Mouse (Mus musculus): ENCODE results near the gene Dclk3. TPM values are rescaled to one million over a fixed set of nuclear protein-coding genes. Genes with fewer than 3 reads are reported as not detected.

Gene Dclk3
- polyA plus RNA-seq, 1 experiment from 2014 or later = 6.2 TPM

DNA sequence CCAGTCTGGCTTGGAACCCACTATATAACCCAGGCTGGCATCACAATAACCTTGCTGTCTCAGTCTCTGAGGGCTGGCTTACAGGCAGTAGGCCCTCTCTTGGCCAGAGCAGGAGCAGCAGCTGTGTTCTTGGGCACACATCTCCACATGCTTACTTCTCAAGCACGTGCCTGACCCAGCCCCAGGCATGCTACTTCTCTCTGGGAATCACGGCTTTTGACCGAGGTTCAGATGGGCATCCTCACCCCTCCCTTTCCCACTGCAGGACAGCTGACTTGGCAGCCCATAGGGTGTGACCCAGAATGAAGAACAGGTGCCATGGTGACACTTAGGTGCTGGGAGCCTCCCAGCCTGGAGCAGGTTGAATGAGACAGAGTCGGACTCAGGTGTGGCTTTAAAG lies 52.4 kb downstream of the Dclk3 start:
- no peaks in the 10 kb centered on the region for H3K9me3 ChIP-seq (ENCODE audit: control insufficient read depth, low read length)
- no peak overlapping the region for H3K4me3 ChIP-seq (replicated peaks; ENCODE audit: low read length)
- no peaks in the 10 kb centered on the region for H3K27me3 ChIP-seq (ENCODE audit: control insufficient read depth, insufficient read depth, low read length)
- H3K36me3 ChIP-seq (replicated peaks; ENCODE audit: control insufficient read depth, insufficient read depth) = no peaks in the 10 kb centered on the region
- H3K9ac ChIP-seq = no peak overlapping the region
- ATAC-seq (ENCODE audit: low FRiP score) = no peak
- no peaks in the 10 kb centered on the region for H3K4me1 ChIP-seq (replicated peaks; ENCODE audit: control insufficient read depth, insufficient read depth, low read length)
- DNase-seq (ENCODE audit: low spot score) = no peak
- H3K4me2 ChIP-seq (replicated peaks) = no peak overlapping the region
- H3K27ac ChIP-seq = no peak overlapping the region
- 59% methylated on average over 4 of the region's 4 CpGs for WGBS

GRCm38 (mm10) chr9:111493490-111493889 lies 54.6 kb downstream of the Dclk3 start:
- H3K36me3 ChIP-seq (replicated peaks; ENCODE audit: control insufficient read depth, insufficient read depth) = no peaks in the 10 kb centered on the region
- DNase-seq (ENCODE audit: low spot score) (no peak), ATAC-seq (ENCODE audit: low FRiP score) (no peak)
- 72% methylated on average over 5 of the region's 5 CpGs for WGBS
- no peaks in the 10 kb centered on the region for H3K27me3 ChIP-seq (ENCODE audit: control insufficient read depth, insufficient read depth, low read length)
- no peaks in the 10 kb centered on the region for H3K4me1 ChIP-seq (replicated peaks; ENCODE audit: control insufficient read depth, insufficient read depth, low read length)
- no peaks in the 10 kb centered on the region for H3K9me3 ChIP-seq (ENCODE audit: control insufficient read depth, low read length)
- H3K4me3 ChIP-seq (replicated peaks; ENCODE audit: low read length) = no peak overlapping the region
- no peak overlapping the region for H3K4me2 ChIP-seq (replicated peaks)
- H3K27ac ChIP-seq = no peak overlapping the region
- H3K9ac ChIP-seq = no peak overlapping the region

- peak; percentile 59; the same call in 1 of the 2 replicates for ATAC-seq (ENCODE audit: low FRiP score)
- H3K27ac ChIP-seq = no peak overlapping the region
- no peaks in the 10 kb centered on the region for H3K9me3 ChIP-seq (ENCODE audit: control insufficient read depth, low read length)
- no peaks in the 10 kb centered on the region for H3K4me1 ChIP-seq (replicated peaks; ENCODE audit: control insufficient read depth, insufficient read depth, low read length)
- H3K36me3 ChIP-seq (replicated peaks; ENCODE audit: control insufficient read depth, insufficient read depth) = no peaks in the 10 kb centered on the region
- DNase-seq (ENCODE audit: low spot score) = peak; percentile 95
- H3K4me3 ChIP-seq (replicated peaks; ENCODE audit: low read length) = no peak overlapping the region
- 0% methylated on average over 5 of the region's 5 CpGs for WGBS
- H3K9ac ChIP-seq = no peak overlapping the region
- H3K27me3 ChIP-seq (ENCODE audit: control insufficient read depth, insufficient read depth, low read length) = no peaks in the 10 kb centered on the region
- H3K4me2 ChIP-seq (replicated peaks) = no peak overlapping the region
Measured at GRCm38 (mm10) chr9:111495561-111495960, 56.7 kb downstream of the Dclk3 start.

DNA sequence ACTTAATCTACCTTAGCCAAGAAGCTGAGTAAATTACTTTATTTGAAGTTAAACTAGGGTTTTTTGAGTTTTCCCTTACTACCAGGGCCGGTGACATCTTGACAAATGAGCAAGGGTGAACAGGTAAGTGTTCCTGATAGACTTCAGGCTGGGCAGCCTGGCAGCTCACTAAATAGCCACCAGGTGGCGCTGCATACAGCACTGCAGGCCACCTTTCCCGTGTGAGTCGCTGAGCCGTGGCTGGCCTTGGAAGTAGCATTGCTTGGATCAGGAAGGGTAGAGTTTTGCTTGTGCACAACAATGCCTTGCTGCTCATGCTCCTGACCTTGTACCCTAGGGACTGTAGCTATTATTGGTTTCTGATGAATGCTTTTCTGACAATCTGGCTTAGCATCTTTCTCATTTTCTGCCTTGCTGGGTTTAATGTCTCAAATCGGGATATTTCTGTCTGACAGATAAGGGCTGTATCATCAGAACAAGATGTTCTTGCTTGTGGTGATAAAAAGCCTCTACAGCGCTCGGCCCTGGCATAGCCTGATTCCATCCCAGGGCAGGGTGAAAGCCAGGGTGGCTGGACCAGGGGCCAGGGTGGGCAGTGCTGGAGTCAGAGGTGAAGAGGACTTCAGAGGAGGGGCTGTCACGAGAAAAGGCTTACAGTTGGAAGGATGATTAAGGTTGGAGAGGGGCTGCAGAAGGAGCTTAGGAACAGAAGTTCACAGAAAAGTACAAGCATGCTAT lies 58.4 kb downstream of the Dclk3 start:
- no peaks in the 10 kb centered on the region for H3K36me3 ChIP-seq (replicated peaks; ENCODE audit: control insufficient read depth, insufficient read depth)
- H3K27me3 ChIP-seq (ENCODE audit: control insufficient read depth, insufficient read depth, low read length) = no peaks in the 10 kb centered on the region
- no peak overlapping the region for H3K4me2 ChIP-seq (replicated peaks)
- no peak overlapping the region for H3K9ac ChIP-seq
- H3K4me1 ChIP-seq (replicated peaks; ENCODE audit: control insufficient read depth, insufficient read depth, low read length) = no peaks in the 10 kb centered on the region
- H3K27ac ChIP-seq = no peak overlapping the region
- DNase-seq (ENCODE audit: low spot score) (peak; percentile 95), ATAC-seq (ENCODE audit: low FRiP score) (peak; percentile 62; the same call in 1 of the 2 replicates)
- H3K4me3 ChIP-seq (replicated peaks; ENCODE audit: low read length) = no peak overlapping the region
- 28% methylated on average over 9 of the region's 9 CpGs for WGBS
- H3K9me3 ChIP-seq (ENCODE audit: control insufficient read depth, low read length) = no peaks in the 10 kb centered on the region

- Histone ChIP-seq H3K4me1 (replicated peaks; ENCODE audit: control insufficient read depth, insufficient read depth, low read length) (no peaks in the 10 kb centered on the region), H3K4me3 (replicated peaks; ENCODE audit: low read length) (no peak overlapping the region), H3K4me2 (replicated peaks) (no peak overlapping the region), H3K27me3 (ENCODE audit: control insufficient read depth, insufficient read depth, low read length) (no peaks in the 10 kb centered on the region), H3K36me3 (replicated peaks; ENCODE audit: control insufficient read depth, insufficient read depth) (no peaks in the 10 kb centered on the region), H3K9me3 (ENCODE audit: control insufficient read depth, low read length) (no peaks in the 10 kb centered on the region), H3K9ac (no peak overlapping the region), H3K27ac (no peak overlapping the region)
- WGBS = 83% methylated on average over 9 of the region's 9 CpGs
- ATAC-seq (ENCODE audit: low FRiP score) = no peak
- no peak for DNase-seq (ENCODE audit: low spot score)
Measured at GRCm38 (mm10) chr9:111500211-111500610, 61.3 kb downstream of the Dclk3 start.

DNA sequence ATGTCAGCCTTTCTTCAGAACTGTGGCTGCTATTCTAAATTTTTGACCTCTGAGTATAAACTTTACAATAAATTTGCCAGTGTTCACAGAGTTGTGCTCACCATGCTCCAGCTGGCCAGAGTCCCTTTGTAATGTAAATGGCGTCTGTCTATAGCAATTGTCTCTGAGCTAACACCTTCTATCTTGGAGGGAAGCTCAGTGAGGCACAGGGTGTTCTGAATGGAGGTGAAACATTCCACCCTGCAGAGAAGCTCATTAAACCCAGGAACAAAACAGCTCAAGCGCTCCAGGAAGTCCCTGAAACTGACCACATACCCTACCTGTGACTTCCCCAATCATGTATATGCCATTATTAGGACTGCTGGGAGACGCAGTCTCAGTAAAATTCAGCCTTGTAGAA lies 67.2 kb downstream of the Dclk3 start:
- no peaks in the 10 kb centered on the region for H3K4me1 ChIP-seq (replicated peaks; ENCODE audit: control insufficient read depth, insufficient read depth, low read length)
- H3K9ac ChIP-seq = no peak overlapping the region
- 32% methylated on average over 3 of the region's 3 CpGs for WGBS
- H3K4me2 ChIP-seq (replicated peaks) = no peak overlapping the region
- no peaks in the 10 kb centered on the region for H3K27me3 ChIP-seq (ENCODE audit: control insufficient read depth, insufficient read depth, low read length)
- H3K4me3 ChIP-seq (replicated peaks; ENCODE audit: low read length) = no peak overlapping the region
- no peaks in the 10 kb centered on the region for H3K36me3 ChIP-seq (replicated peaks; ENCODE audit: control insufficient read depth, insufficient read depth)
- DNase-seq (ENCODE audit: low spot score) (no peak), ATAC-seq (ENCODE audit: low FRiP score) (no peak)
- no peak overlapping the region for H3K27ac ChIP-seq
- H3K9me3 ChIP-seq (ENCODE audit: control insufficient read depth, low read length) = 0 out of 2 replicates have a peak, but pooled peaks cover 6% of the 10 kb centered on the region

DNA sequence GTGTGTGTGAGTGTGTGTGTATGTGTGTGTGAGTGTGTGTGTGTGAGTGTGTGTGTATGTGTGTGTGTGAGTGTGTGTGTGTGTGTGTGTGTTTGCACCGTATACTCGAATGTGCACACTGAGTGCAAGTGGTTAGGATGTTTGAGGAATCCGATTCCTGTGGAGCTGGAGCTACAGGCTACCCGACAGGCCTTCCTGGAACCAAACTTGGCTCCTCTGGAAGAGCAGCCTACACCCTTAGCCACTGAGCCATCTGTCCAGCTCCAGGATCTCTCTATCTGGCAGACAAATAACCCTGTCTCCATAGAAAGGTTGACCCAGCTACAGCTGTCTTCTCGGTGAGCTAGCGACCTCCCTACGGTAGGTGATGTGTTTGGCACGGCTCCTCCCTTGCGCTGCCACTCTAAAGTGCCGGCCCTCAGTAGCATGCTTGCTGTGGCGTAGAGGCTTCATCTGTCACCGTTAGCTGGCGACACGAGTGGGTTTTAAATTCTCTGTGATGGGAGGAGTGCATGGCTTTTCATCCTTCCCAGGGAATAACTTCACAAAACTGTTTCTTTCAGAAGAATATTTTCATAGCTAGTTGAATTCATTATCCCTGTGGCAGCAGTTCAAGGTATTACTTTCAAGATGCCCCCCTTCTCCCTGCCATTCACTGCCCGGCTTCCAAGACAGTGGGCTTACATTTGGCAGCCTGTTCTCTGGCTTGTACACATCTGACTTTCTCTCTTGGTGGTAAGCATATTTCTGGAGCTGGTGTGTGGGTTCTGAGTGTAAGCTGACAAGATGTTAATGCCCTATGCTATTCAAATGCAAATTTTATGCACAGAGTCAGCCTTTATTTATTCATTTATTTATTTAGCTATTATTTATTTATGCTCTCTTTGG lies 75.9 kb downstream of the Dclk3 start:
- Histone ChIP-seq H3K4me1 (replicated peaks; ENCODE audit: control insufficient read depth, insufficient read depth, low read length) (no peaks in the 10 kb centered on the region; the same call in 1 of the 2 replicates), H3K9ac (no peak overlapping the region), H3K4me2 (replicated peaks) (no peak overlapping the region), H3K36me3 (replicated peaks; ENCODE audit: control insufficient read depth, insufficient read depth) (no peaks in the 10 kb centered on the region), H3K9me3 (ENCODE audit: control insufficient read depth, low read length) (no peaks in the 10 kb centered on the region), H3K4me3 (replicated peaks; ENCODE audit: low read length) (no peak overlapping the region), H3K27me3 (ENCODE audit: control insufficient read depth, insufficient read depth, low read length) (no peaks in the 10 kb centered on the region), H3K27ac (no peak overlapping the region)
- DNase-seq (ENCODE audit: low spot score) = no peak
- 62% methylated on average over 15 of the region's 15 CpGs for WGBS
- ATAC-seq (ENCODE audit: low FRiP score) = peak; percentile 46; the same call in 1 of the 2 replicates

- DNase-seq (ENCODE audit: low spot score) (no peak), ATAC-seq (ENCODE audit: low FRiP score) (no peak)
- Histone ChIP-seq H3K4me1 (replicated peaks; ENCODE audit: control insufficient read depth, insufficient read depth, low read length) (no peaks in the 10 kb centered on the region; the same call in 1 of the 2 replicates), H3K27me3 (ENCODE audit: control insufficient read depth, insufficient read depth, low read length) (no peaks in the 10 kb centered on the region), H3K4me3 (replicated peaks; ENCODE audit: low read length) (no peak overlapping the region), H3K4me2 (replicated peaks) (no peak overlapping the region), H3K36me3 (replicated peaks; ENCODE audit: control insufficient read depth, insufficient read depth) (no peaks in the 10 kb centered on the region), H3K27ac (no peak overlapping the region), H3K9me3 (ENCODE audit: control insufficient read depth, low read length) (no peaks in the 10 kb centered on the region), H3K9ac (no peak overlapping the region)
- 90% methylated on average over 3 of the region's 3 CpGs for WGBS
Measured at GRCm38 (mm10) chr9:111515536-111515935, 76.7 kb downstream of the Dclk3 start.

- WGBS = 96% methylated on average over 7 of the region's 7 CpGs
- DNase-seq (ENCODE audit: low spot score) = no peak
Measured at GRCm38 (mm10) chr9:111522226-111522625, 83.3 kb downstream of the Dclk3 start.

More at GRCm38 (mm10) chr9:111522226-111522625, 83.3 kb downstream of the Dclk3 start:
- no peak overlapping the region for H3K4me2 ChIP-seq (replicated peaks)
- no peaks in the 10 kb centered on the region for H3K9me3 ChIP-seq (ENCODE audit: control insufficient read depth, low read length)
- no peak overlapping the region for H3K4me3 ChIP-seq (replicated peaks; ENCODE audit: low read length)
- H3K27me3 ChIP-seq (ENCODE audit: control insufficient read depth, insufficient read depth, low read length) = no peaks in the 10 kb centered on the region
- H3K36me3 ChIP-seq (replicated peaks; ENCODE audit: control insufficient read depth, insufficient read depth) = no peaks in the 10 kb centered on the region
- no peaks in the 10 kb centered on the region for H3K4me1 ChIP-seq (replicated peaks; ENCODE audit: control insufficient read depth, insufficient read depth, low read length)
- no peak overlapping the region for H3K27ac ChIP-seq
- ATAC-seq (ENCODE audit: low FRiP score) = no peak
- no peak overlapping the region for H3K9ac ChIP-seq

Data from hindbrain, embryonic 14.5 days (tissue).